Mouse (Mus musculus) forebrain, embryonic 10.5 days (tissue): ENCODE results near the gene Art4. TPM values are rescaled to one million over a fixed set of nuclear protein-coding genes. Genes with fewer than 3 reads are reported as not detected.

Source experiments
- DNase-seq: peaks from one replicate; pipeline ENCODE4 v3.0.0-alpha.2; 2017; ENCODE audit warnings: low spot score; ENCODE audit errors: extremely low spot score
- H3K27ac ChIP-seq: fragments of 300-500 bp; sonication (generic); 2 replicates; pipeline ENCODE4 v1.5.1; 2016; ENCODE audit warnings: mild to moderate bottlenecking
- H3K27me3 ChIP-seq: fragments of 300-500 bp; sonication (generic); 2 replicates; pipeline ENCODE4 v1.6.1; 2016; ENCODE audit warnings: mild to moderate bottlenecking; ENCODE audit not compliant: poor library complexity, severe bottlenecking
- H3K36me3 ChIP-seq: fragments of 300-500 bp; sonication (generic); replicated peaks from 2 replicates; pipeline ENCODE4 v1.6.1; 2016; ENCODE audit warnings: mild to moderate bottlenecking, moderate library complexity
- H3K4me1 ChIP-seq: fragments of 300-500 bp; sonication (generic); 2 replicates; pipeline ENCODE4 v1.6.1; 2016
- H3K4me3 ChIP-seq: fragments of 300-500 bp; sonication (generic); 2 replicates; pipeline ENCODE4 v1.5.1; 2016; ENCODE audit warnings: mild to moderate bottlenecking, moderate library complexity
- H3K9me3 ChIP-seq: fragments of 300-500 bp; sonication (generic); 2 replicates; pipeline ENCODE4 v1.6.1; 2016; ENCODE audit warnings: mild to moderate bottlenecking, moderate library complexity
- WGBS: fragments of 180-500 bp; shearing (Covaris S2); methylation state at CpG from one replicate; pipeline ENCODE4 v1.1.7; 2016; 5-methylcytosine and 5-hydroxymethylcytosine counted together
- polyA plus RNA-seq: library from polyadenylated mRNA; unstranded; fragments of >200 nt; fragmentation: Nextera tagmentation; extraction: Ambion mirVana; gene quantifications from 2 replicates; pipeline ENCODE4 v1.2.1, GENCODE M21; 2016

Gene Art4
- polyA plus RNA-seq, 1 experiment from 2014 or later: 1.5 TPM

DNA sequence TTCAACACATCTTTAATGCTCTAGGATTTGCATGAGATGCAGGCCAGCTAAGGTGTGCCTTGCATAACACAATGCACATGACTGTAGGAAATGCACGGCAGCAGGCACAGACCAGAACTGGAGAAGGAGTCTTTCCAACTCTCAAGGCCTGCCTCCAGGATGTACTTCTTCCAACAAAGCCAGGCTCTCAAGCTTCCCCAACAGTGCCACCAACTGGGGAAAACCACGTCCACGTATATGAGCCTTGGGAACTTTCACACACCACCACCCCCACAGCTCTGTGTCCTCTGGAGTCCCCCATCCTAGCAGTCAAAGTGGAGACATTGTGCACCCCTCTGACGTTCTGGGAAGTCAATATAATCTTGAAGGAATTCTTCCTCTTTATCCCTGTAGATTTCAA is 44.4 kb downstream of the Art4 start:
- Histone ChIP-seq H3K9me3 (no peaks in the 10 kb centered on the region), H3K27ac (no peak overlapping the region), H3K4me1 (peaks cover 15% of the 10 kb centered on the region), H3K36me3 (peaks cover 81% of the 10 kb centered on the region), H3K27me3 (no peaks in the 10 kb centered on the region), H3K4me3 (no peak overlapping the region)
- DNase-seq: no peak
- WGBS: 52% methylated on average over 4 of the region's 4 CpGs

- WGBS: 91% methylated on average over 10 of the region's 10 CpGs
- H3K9me3 ChIP-seq: no peaks in the 10 kb centered on the region
- no peaks in the 10 kb centered on the region for H3K27me3 ChIP-seq
- no peak for DNase-seq
- peaks cover 62% of the 10 kb centered on the region for H3K36me3 ChIP-seq
- H3K4me1 ChIP-seq: peaks cover 26% of the 10 kb centered on the region
- H3K27ac ChIP-seq: no peak overlapping the region
- H3K4me3 ChIP-seq: no peak overlapping the region
Observed at GRCm38 (mm10) chr6:136811196-136811595, 46.3 kb downstream of the Art4 start.

DNA sequence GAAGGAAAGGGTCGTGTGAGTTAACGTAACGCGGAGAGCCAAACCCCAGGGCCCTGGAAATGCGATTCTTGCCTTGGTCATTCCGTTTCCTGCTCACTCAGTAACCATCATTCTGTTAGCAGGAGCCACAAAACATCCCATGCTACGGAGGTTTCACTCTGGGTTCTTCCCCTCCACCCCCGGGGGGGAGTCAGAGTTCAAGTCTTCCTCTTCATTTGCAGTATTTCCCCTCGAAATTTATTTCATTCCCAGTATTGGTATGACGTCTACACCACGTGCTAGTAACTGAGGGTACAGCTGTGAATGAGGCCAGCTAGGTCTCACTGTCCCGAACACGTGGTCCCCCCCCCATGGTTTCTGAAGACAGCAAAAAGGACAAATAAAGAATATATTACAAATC is 47.9 kb downstream of the Art4 start:
- Histone ChIP-seq H3K36me3 (peaks cover 48% of the 10 kb centered on the region), H3K4me1 (peaks cover 30% of the 10 kb centered on the region), H3K4me3 (peak overlapping the region; percentile 87), H3K27ac (no peak overlapping the region), H3K9me3 (no peaks in the 10 kb centered on the region), H3K27me3 (no peaks in the 10 kb centered on the region)
- 84% methylated on average over 13 of the region's 13 CpGs for WGBS
- DNase-seq: no peak

- peaks cover 42% of the 10 kb centered on the region for H3K36me3 ChIP-seq
- no peaks in the 10 kb centered on the region for H3K27me3 ChIP-seq
- peak overlapping the region; percentile 87 for H3K4me3 ChIP-seq
- 43% methylated on average over 14 of the region's 14 CpGs for WGBS
- H3K27ac ChIP-seq: peak overlapping the region; percentile 88; the same call in 1 of the 2 replicates
- peaks cover 32% of the 10 kb centered on the region for H3K4me1 ChIP-seq
- no peaks in the 10 kb centered on the region for H3K9me3 ChIP-seq
- DNase-seq: no peak
Observed at GRCm38 (mm10) chr6:136809077-136809476, 48.5 kb downstream of the Art4 start.

DNA sequence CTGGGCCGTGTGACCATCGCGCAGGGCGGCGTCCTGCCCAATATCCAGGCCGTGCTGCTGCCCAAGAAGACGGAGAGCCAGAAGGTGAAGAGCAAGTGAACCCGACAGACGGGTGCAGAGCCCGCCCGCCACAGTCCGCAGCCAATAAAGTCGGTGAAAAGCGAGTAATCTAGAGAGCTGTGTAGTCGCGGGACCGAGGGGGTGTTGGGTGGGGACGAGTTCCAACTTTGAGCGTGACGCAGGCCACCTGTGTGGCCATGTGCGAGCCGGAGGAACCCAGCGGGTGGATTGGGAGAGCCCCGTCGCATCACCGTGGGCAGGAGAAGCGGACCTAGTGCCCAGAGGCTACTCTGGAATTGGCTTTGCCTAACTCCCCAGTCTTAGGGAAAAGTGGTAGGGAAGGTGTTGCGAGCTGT is 48.9 kb downstream of the Art4 start:
- H3K9me3 ChIP-seq: no peaks in the 10 kb centered on the region
- peak overlapping the region; percentile 88 for H3K27ac ChIP-seq
- no peaks in the 10 kb centered on the region for H3K27me3 ChIP-seq
- H3K4me3 ChIP-seq: peak overlapping the region; percentile 87
- peak; percentile 32 for DNase-seq
- under 1% methylated on average over 28 of the region's 28 CpGs for WGBS
- H3K36me3 ChIP-seq: peaks cover 38% of the 10 kb centered on the region
- peaks cover 33% of the 10 kb centered on the region for H3K4me1 ChIP-seq

DNA sequence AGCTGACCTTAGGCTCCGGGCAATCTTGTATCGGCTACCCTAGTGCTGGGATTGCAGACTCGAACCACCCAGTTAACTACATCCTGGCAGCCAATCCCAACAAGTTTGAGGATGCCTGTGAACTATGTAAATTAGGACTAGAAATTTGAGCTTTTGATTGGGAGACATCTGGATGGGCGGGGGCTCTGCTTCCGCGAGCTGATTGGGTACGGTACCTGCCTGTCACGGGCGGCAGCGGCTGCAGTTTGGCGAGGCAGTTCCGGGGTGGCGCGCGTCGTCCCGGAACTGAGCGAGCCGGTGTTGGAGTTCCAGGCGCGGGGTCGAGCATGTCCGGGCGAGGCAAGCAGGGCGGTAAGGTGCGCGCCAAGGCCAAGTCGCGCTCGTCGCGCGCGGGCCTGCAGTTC is 49.5 kb downstream of the Art4 start, which contains the start of gene H2afj:
Gene H2afj (plus strand): TSS at position 231 of the 404 bp plus-strand sequence.
- peaks cover 32% of the 10 kb centered on the region for H3K36me3 ChIP-seq
- DNase-seq: peak; percentile 96
- H3K4me3 ChIP-seq: peak within 1 kb of the TSS; percentile 87
- H3K4me1 ChIP-seq: peaks cover 39% of the 10 kb centered on the region
- no peaks in the 10 kb centered on the region for H3K27me3 ChIP-seq
- H3K27ac ChIP-seq: peak within 1 kb of the TSS; percentile 88
- under 1% methylated on average over 34 of the region's 34 CpGs for WGBS
- H3K9me3 ChIP-seq: no peaks in the 10 kb centered on the region

DNA sequence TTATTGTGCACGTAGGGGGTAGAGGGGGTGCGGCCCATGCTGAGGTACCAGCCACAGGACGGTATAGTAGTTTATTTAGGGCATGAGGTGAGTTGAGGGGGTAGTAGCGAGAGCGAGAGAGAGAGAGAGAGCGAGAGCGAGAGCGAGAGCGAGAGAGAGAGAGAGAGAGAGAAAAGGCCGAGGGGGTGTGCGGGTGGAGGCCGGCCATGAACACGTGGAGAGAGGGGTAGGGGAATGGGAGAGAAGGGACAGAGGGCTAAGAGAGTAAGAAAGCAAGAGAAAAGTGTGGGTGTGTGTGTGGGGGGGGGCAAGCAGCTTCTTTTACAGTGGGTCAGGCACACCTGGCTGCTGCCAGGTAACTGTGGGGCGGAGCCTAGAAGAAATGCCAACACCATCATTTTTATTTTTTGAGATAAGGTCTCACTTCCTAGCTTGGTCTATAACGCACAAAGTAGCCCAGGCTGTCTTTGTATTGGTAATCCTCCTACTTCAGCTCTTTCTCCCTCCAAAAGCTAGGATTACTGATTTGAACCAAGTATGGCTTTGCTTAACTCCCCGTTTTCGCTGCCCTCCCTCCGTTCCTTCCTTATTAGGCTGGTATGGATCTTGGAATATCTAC is 50.0 kb downstream of the Art4 start:
- peak overlapping the region; percentile 88 for H3K27ac ChIP-seq
- H3K36me3 ChIP-seq: peaks cover 27% of the 10 kb centered on the region
- peak; percentile 32 for DNase-seq
- H3K4me3 ChIP-seq: peak overlapping the region; percentile 87
- 42% methylated on average over 18 of the region's 18 CpGs for WGBS
- peaks cover 42% of the 10 kb centered on the region for H3K4me1 ChIP-seq
- no peaks in the 10 kb centered on the region for H3K9me3 ChIP-seq
- H3K27me3 ChIP-seq: no peaks in the 10 kb centered on the region

- peaks cover 20% of the 10 kb centered on the region for H3K36me3 ChIP-seq
- no peak overlapping the region for H3K4me3 ChIP-seq
- no peaks in the 10 kb centered on the region for H3K9me3 ChIP-seq
- no peak for DNase-seq
- H3K4me1 ChIP-seq: peaks cover 42% of the 10 kb centered on the region
- 67% methylated on average over 5 of the region's 5 CpGs for WGBS
- H3K27me3 ChIP-seq: no peaks in the 10 kb centered on the region
- peak overlapping the region; percentile 88; the same call in 1 of the 2 replicates for H3K27ac ChIP-seq
Observed at GRCm38 (mm10) chr6:136806819-136807218, 50.7 kb downstream of the Art4 start.

- 88% methylated on average over 1 of the region's 1 CpGs for WGBS
Observed at GRCm38 (mm10) chr6:136805409-136805775, 52.1 kb downstream of the Art4 start.

GRCm38 (mm10) chr6:136804705-136805408 is 52.7 kb downstream of the Art4 start:
- Histone ChIP-seq H3K9me3 (no peaks in the 10 kb centered on the region), H3K36me3 (peaks cover 4% of the 10 kb centered on the region; the same call in 1 of the 2 replicates), H3K27me3 (no peaks in the 10 kb centered on the region), H3K4me1 (peaks cover 42% of the 10 kb centered on the region), H3K27ac (peak overlapping the region; percentile 98), H3K4me3 (peak overlapping the region; percentile 62)
- no peak for DNase-seq
- 38% methylated on average over 9 of the region's 9 CpGs for WGBS

More at GRCm38 (mm10) chr6:136805409-136805775, 52.1 kb downstream of the Art4 start:
- no peak for DNase-seq
- H3K9me3 ChIP-seq: no peaks in the 10 kb centered on the region
- peaks cover 9% of the 10 kb centered on the region for H3K36me3 ChIP-seq
- H3K27me3 ChIP-seq: no peaks in the 10 kb centered on the region
- H3K4me1 ChIP-seq: peaks cover 42% of the 10 kb centered on the region
- H3K27ac ChIP-seq: no peak overlapping the region
- no peak overlapping the region for H3K4me3 ChIP-seq

DNA sequence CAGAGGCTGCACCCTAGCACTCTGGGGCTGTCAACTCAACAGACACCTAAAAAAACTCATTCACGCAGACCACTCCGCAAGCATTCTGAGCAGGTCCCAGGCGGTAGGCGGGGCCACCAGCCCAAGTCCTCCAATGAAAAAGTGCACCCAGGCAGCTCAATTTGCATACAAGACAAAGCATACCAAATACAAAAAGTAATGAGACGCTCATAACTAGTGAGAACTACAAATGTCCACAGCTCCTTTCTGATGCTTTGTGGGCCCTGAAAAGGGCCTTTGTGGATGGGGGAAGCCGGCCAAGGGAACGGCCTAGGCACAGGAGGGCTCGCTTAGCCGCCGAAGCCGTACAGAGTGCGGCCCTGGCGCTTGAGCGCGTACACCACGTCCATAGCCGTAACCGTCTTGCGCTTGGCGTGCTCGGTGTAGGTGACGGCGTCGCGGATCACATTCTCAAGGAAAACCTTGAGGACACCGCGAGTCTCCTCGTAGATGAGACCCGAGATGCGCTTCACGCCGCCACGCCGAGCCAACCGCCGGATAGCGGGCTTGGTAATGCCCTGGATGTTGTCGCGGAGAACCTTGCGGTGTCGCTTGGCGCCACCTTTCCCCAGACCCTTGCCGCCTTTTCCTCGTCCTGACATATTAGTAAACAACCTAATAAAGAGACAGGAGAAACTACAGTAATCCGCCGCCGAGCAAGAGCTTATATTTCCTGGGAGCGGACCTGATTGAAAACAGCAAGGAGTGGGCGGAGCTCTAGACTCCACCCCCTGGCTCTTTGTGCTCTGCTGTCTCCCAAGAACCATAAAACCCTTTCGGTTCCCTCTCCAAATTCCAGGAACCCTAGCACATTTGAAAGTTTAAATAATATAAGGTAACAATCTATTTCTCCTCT is 53.5 kb downstream of the Art4 start, which contains the start of gene Hist4h4:
Gene Hist4h4 (minus strand): TSS at position 677 of the 895 bp plus-strand sequence.
- H3K27ac ChIP-seq: peak within 1 kb of the TSS; percentile 98
- WGBS: under 1% methylated on average over 50 of the region's 50 CpGs

DNA sequence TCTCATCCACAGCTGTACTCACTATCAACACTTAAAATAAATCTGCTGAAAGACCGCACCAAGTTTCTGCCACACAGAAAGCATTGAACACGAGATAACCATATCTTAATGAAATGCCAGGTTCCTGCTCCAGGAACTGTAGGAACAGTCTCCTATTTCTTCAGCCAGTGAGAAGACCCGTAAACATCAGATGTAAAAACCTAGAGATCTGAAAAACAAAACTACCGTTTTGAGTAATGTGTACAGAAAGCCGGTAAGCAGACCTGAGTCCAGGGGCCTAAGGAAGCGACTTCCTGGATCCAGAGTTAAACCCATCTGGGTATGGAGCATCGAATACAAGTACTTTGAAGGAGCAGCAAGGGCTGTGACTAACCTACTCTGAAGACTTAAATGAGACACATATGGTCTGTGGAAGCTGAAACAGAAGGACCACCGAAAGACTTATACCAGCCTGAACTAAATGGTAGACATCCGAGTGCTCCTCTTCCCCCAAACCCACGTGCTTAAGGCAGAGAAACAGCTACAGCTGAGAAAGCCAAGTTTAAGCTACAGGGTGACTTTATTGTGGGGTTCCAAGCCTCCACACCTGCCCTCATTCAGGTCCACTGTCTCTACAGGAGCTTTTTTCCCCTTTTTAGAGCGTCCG is 54.3 kb downstream of the Art4 start:
- Histone ChIP-seq H3K36me3 (no peaks in the 10 kb centered on the region), H3K27ac (peak overlapping the region; percentile 98), H3K27me3 (no peaks in the 10 kb centered on the region), H3K4me1 (peaks cover 27% of the 10 kb centered on the region), H3K9me3 (no peaks in the 10 kb centered on the region), H3K4me3 (peak overlapping the region; percentile 62)
- 25% methylated on average over 12 of the region's 12 CpGs for WGBS
- no peak for DNase-seq

More for the DNA sequence above, 53.5 kb downstream of the Art4 start, which contains the start of gene Hist4h4:
- peak within 1 kb of the TSS; percentile 62 for H3K4me3 ChIP-seq
- H3K36me3 ChIP-seq: no peaks in the 10 kb centered on the region
- peaks cover 33% of the 10 kb centered on the region for H3K4me1 ChIP-seq
- no peaks in the 10 kb centered on the region for H3K27me3 ChIP-seq
- no peaks in the 10 kb centered on the region for H3K9me3 ChIP-seq
- DNase-seq: peak; percentile 92
